Mouse (Mus musculus): Measurements from ENCODE around the gene Galns.

DNA sequence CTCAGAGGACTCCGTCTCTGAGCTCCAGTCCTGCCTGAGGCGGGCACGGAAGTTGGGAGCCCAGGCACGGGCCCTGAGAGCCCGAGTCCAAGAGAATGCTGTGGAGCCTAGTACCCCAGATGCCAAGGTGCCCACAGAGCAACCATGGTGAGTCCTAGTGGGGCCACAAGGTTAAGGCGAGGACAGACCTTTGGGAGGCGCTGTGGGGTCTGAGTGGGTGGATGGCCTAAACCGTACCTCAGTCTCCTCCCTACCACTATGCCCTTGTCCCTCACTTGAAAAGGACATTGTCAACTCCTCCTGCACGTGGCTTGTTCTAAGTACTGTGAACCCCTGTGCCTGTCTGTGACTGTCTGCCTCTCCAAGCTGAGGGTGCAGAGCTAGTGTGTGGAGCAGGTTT, 41.9 kb downstream of the Galns start:
- TF ChIP-seq EP300 (IDR thresholded peaks at IDR 0.05; ENCODE audit: low read length) (no peak), POLR2A (IDR thresholded peaks at IDR 0.05; ENCODE audit: low read depth, low read length) (no peak), ZMIZ1 (IDR thresholded peaks at IDR 0.05; ENCODE audit: low read depth, low read length) (no peak), USF1 (IDR thresholded peaks at IDR 0.05; ENCODE audit: low read depth, low read length) (no peak), NRF1 (IDR thresholded peaks at IDR 0.05; ENCODE audit: low read depth, low read length) (no peak), KAT2A (IDR thresholded peaks at IDR 0.05; ENCODE audit: insufficient replicate concordance, low read length) (no peak), TBP (conservative IDR thresholded peaks at IDR 0.05; ENCODE audit: low read depth, low read length) (no peak)
